Mouse (Mus musculus) mouse trophoblast stem cell (cell line): ENCODE results near the gene Trim72.

Experiments used
- in situ Hi-C, 2 experiments: fragments of 300-500 bp; cut with MseI, MboI; formaldehyde crosslinking; loops; 2 replicates in 1 of 2; 3 replicates in 1 of 2; pipeline ENCODE4 v1.15.1; 2025

The Trim72 gene

DNA sequence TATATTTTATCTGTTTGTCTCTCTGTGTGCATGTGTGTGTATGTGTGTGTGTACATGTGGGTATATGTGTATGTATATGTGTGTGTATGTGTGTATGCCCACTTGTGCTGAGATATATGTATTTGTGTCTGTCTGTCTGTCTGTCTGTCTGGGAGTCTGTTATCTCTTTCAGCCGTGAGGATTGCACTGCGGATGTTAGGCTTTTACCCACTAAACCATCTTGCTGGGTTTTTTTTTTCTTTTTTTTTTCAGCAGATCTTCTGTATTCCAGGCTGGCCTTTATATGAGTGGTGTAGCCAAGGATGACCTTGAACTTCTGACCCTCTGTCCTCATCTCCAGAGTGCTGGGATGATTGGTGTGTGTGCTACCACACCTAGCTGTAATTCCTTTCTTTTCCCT, 45.5 kb downstream of the Trim72 start:
- in situ Hi-C loops, result no loop called here

DNA sequence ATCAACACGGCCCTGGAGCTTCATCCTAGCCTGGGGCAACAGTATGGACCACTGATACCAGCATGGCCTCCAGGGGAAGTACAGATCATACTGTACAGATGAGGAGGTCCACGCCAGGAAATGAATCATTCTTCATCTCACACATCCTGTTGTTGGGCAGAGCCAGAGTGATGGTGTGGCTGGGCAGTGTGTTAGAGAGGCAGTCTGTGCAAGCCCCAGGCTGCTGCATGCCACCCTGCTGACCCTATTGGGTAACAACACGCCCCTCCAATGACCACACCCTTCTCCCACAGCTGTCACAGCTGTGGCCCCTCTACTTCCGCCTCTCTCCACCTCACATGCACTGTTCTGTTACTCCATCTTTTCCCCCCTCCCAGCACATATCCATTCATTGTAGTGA, 47.0 kb downstream of the Trim72 start:
- in situ Hi-C loops, result no loop called here

DNA sequence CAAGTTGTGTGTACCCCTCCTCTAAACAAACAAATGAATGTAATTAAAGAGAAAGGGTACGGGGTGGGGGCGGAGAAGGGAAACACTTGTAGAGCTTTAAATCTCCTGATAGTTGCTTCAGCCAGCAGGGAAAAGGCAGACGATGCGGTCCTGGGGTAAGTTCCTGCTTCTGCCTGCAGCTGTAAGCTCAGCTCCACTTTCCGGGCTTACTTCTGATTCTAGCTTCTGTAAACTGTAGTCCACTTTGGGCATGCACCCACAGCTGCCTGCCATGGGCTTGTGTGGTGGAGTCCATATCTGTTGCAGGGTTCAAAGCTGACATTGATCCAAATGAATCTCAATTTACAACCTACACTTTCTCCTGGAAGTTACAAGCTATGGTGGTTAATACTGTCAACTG, 49.3 kb downstream of the Trim72 start:
- in situ Hi-C loops, result no loop called here

DNA sequence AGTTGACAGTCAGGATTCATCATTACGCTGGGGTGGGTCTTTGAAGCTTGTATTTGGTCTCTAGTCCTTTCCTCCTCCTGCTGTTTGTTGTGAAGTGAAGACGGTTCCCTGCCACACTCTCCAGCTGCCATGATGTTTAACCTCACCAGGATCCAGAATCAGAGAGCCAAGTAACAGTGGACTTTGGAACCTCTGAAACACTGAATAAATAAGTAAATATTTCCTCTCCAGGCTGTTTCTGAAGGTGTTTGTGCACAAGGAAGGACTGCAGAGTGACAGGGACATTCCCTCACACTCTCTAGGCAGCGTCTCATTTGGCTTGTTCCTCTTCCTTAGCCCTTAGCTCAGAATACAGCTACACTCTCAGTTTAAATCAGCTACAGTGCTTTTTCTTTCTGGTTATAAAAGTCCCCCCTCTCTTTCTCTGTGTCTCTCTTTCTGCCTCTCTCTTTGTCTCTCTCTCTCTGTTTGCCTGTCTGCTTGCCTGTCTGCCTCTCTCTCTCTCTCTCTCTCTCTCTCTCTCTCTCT, 53.2 kb downstream of the Trim72 start:
- in situ Hi-C loops, result no loop called here

DNA sequence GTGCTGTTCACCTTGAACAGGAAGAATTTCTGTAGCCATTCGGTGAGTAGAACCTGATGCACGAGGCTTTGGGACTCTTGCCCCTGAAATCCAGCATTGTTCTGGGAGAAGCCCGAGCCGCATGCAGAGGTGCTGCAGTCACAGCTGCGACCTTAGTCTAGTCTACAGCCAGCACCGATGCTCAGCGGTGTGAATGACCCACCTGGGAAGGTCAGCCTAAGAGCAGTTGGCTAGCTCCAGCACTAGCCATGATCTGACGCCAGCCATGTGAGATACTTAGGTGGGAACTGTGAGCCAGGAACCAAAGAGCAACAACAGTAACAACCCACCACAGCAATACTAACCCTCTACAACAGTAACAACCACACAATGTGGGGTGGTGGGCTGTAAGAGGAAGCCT, 54.1 kb downstream of the Trim72 start:
- in situ Hi-C loops, result no loop called here

DNA sequence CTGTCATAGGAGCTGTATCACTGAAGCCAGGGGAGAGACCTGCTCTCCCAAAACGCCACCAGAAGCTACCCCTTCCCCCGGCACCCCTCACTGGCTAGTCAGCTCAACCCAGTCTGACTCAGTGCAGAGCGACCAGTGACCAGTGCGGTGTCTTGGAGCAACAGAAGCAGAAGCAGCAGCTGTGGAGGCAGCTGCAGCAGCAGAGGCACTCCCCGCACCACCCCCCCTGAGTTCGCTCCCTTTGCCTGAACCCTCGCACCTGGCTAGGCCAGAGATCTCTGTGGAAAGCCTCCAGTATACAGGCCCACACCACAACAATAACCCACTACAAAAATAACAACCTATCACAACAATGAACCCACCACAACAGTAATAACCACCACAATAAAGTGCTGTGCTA, 54.8 kb downstream of the Trim72 start:
- in situ Hi-C loops, result no loop called here

DNA sequence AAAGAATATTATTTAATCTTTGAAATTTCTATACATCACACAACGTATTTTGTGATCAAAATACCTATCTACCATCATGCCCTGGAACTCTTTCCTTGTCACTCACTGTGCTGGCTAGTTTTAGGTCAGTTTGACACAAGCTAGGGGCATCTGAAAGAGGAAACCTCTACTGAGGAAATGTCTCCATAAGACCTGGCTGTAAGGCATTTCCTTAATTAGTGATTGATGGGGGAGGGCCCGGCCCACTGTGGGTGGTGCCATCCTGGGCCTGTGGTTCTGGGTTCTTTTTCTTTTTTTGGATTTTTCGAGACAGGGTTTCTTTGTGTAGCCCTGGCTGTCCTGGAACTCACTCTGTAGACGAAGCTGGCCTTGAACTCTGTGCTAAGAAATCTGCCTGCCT, 55.3 kb downstream of the Trim72 start:
- in situ Hi-C loops, result no loop called here
